Mouse (Mus musculus): ENCODE data around the gene Lrrc46.

The Lrrc46 gene

GRCm38 (mm10) chr11:97041022-97041899 is at the start of gene Lrrc46, which contains the start of gene Mrpl10:
Gene Lrrc46 (minus strand): TSS chr11:97041407.
Gene Mrpl10 (plus strand): TSS chr11:97041560.
- DNase-seq = peak; percentile 93

GRCm38 (mm10) chr11:97086365-97086764 is 45.2 kb upstream of the Lrrc46 start:
- DNase-seq = no peak

DNA sequence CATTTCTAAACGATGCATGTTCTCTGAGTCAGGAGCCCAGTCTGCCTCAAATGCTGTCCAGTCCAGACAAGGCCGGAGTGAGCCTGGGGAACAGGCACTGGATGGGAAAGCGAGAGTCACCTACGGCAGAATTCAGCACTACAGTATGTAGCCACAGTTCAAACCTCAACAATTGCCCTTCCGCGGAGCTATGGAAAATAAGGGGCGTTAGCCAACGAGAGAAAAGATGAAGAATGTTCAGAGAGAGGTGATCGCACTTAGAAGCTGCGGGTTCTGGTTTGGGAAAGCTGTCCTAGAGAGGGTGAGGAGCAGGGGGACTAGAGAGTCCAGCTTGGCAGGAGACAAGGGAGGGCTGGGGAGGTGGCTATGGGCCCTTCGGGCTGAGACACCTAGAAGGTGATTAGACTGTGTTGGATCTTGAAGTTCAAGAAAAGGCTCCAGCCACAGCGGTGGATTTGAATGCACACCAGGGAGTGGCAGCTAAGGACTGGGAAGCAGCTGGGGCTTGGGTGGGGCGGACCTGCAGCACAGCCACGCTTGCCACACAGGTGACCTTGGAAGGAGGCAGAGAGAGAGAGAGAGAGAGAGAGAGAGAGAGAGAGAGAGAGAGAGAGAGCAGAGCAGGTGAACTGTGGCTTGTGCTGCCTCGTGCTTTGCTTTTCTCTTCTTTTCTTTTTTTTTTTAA is 43.8 kb upstream of the Lrrc46 start:
- no peak for DNase-seq

GRCm38 (mm10) chr11:97083401-97084140 is 42.4 kb upstream of the Lrrc46 start:
- no peak for DNase-seq

DNA sequence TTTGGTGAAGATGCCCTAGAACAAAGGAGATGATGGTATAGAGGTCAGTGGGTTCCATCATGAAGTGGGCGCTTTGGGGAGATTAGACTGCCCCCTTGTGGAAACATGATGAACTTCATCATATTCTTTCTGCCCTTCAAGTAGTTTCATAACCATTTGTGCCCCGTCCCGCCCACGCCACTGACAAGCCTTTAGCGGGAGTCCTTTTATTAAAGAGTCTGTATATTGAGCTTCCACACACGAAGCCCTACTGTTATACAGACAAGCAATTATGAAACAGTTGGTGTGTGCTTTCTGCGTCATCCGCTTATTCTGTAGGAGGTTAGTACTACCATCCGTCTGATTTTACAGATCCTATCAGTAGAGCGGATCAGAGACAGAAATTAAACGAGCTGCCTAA is 41.8 kb upstream of the Lrrc46 start:
- DNase-seq = peak; percentile 47

GRCm38 (mm10) chr11:97080291-97080690 is 39.1 kb upstream of the Lrrc46 start:
- DNase-seq = no peak

DNA sequence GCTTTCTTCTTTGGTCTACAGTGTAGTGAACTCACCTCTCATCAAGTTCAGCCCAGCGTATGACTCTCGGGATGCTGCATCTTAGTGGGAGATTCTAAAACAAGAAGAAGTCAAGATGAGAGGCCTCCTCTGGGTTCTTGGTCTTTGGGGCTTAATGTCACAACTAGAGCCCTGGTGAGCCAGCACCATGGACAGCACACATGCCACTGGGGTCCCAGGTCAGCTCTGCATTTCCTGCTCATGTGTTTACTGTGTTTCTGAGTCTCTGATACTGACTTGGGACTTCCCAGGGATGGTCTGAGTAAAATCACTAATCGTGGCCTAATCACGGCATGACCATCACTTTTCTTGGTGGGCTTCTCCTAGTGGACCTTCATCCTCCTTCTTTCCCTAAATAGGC is 37.5 kb upstream of the Lrrc46 start:
- no peak for DNase-seq

DNA sequence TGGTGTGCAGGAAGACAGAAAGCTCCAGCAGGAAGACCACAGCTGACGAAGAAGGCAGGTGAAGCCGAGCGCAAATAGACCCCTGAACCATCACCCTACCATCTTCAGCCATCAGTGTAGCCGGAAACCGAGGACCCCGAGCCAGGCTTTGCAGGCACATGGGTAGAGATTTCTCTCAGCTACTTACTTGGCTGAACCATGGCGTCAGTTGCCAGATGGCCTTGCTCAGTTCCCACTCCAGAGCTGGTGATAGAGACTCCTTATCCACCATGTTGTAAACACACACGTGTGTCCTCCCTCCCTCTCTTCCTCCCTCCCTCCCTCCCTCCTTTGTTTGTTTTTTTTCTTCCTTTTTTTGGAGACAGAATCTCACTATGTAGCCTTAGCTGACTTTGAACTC is 33.0 kb upstream of the Lrrc46 start:
- no peak for DNase-seq

GRCm38 (mm10) chr11:97072533-97072932 is 31.3 kb upstream of the Lrrc46 start:
- no peak for DNase-seq

DNA sequence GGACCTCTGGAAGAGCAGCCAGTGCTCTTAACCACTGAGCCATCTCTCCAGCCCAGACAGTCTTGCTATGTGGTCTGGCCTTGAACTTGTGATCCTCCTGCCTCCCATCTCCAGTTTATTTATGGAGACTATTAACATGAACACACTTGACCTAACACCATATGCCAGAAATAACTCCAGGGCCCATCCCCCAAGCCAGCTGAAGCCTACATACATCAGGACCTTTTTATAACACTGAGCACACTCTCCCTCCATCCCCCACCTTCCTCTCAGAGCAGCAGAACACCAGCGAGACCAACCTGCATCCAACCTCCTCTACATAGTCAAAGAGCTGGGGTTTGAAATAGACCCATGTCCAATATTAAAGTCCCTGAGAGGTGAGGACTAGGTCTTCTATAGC is 29.9 kb upstream of the Lrrc46 start:
- DNase-seq = no peak

DNA sequence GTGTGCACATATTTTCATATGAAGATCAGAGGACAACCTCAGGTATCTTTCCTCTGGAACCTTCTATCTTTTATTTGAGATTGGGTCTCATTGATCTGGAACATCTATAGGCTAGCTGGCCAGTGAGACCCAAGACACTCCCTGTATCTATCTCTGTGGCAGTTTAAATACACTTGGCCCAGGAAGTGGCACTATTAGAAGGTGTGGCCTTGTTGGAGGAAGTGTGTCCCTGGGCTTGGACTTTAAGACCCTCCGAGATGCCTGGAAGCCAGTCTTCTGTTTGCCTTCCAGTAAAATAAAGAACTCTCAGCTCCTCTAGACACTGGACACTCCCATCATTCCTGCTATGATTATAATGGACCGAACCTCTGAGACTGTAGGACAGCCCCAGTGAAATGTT is 28.6 kb upstream of the Lrrc46 start:
- DNase-seq = no peak

GRCm38 (mm10) chr11:97069333-97069732 is 28.1 kb upstream of the Lrrc46 start:
- no peak for DNase-seq

GRCm38 (mm10) chr11:97066656-97067360 is 25.6 kb upstream of the Lrrc46 start:
- no peak for DNase-seq

GRCm38 (mm10) chr11:97065538-97066295 is 24.5 kb upstream of the Lrrc46 start:
- DNase-seq = no peak

DNA sequence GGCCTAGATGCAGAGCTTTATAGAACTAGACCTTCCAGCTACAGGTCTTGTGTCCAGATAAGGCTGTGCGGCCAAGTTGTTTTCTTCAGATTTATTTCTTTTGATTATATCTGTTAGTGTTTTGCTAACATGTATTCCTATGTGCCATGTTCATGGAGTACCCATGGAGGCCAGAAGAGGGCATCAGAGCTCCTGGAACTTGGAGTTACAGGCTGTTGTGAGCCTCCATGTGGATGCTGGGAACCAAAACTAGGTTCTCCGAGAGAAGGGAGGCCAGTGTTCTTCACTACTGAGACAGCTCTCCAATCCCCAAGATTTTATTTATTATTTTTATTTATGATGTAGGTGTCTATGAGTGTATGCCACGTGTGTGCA is 22.7 kb upstream of the Lrrc46 start:
- DNase-seq = no peak

GRCm38 (mm10) chr11:97063274-97063920 is 22.2 kb upstream of the Lrrc46 start:
- DNase-seq = no peak

DNA sequence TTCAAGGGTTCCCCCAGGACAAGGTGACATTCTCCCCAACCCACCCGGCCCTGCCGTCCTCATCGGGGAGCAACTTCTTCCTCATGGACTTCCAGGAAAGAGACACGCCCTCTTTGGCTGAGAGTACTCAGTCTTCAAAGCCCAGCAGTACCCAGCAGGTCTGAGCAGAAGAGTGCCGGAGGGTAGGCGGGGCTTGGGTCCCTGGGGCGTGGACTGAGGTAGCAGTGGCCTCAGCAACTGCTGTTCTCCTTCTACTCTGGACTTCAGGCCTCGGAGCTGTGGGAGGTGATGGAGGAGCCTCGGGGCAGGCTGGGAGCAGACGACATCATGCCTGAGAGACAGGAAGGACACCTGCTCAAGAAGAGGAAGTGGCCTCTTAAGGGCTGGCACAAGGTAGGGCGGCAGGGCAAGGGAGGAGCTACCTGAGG is 11.0 kb upstream of the Lrrc46 start:
- no peak for DNase-seq

DNA sequence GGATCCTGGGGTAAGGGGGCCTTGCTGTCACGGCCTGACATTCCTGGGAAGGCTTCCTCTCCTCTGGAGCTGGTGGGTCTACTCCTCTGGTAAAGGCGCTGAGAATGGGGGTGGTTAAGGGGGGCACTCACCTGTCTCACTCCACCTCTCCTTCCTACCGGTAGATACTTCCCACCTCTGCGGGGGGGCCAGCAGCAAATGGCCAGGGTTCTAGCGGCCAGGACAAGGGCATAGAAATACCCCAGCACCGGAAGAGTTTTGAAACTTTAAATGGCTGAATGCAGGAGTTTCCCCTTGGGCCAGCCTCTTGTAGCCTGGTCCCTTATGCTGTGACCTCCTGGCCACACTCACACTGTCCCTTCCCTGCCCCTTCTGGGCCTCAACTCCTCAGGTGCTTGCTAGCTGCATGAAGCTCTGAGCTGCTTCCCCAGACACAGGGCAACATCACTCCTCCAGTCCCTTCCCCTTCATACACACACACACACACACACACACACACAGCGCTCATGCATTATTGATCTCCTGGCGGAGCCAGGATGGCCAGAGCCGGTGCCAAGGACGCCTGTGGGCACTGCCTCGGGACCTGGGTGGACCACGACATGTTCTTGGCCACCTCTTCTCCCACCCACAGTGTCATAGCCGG is 9.9 kb upstream of the Lrrc46 start:
- no peak for DNase-seq

- DNase-seq = peak; percentile 78
Measured at GRCm38 (mm10) chr11:97050216-97050943, 9.2 kb upstream of the Lrrc46 start, which contains the start of gene Osbpl7. Gene Osbpl7 (plus strand): TSS chr11:97050628.

- no peak for DNase-seq
Measured at GRCm38 (mm10) chr11:97049492-97050085, 8.4 kb upstream of the Lrrc46 start.

Measured in right cerebral cortex, postnatal 14 days (tissue).